Mouse (Mus musculus) C2C12 (cell line): Measurements from ENCODE around the gene Dstyk.

ENCODE experiments used
- CEBPB ChIP-seq: IDR thresholded peaks from one replicate; pipeline ENCODE4 v1.6.1; 2011; ENCODE audit warnings: low read depth, mild to moderate bottlenecking, control low read depth, moderate library complexity
- CTCF ChIP-seq: IDR thresholded peaks from one replicate; pipeline ENCODE4 v1.5.1; 2011; ENCODE audit not compliant: control insufficient read depth, insufficient read depth, insufficient read length
- MAX ChIP-seq: IDR thresholded peaks from one replicate; pipeline ENCODE4 v1.6.1; 2011; ENCODE audit warnings: mild to moderate bottlenecking, control low read depth
- USF1 ChIP-seq: IDR thresholded peaks from one replicate; pipeline ENCODE4 v1.6.1; 2011; ENCODE audit warnings: low read depth, mild to moderate bottlenecking, control low read depth, moderate library complexity

DNA sequence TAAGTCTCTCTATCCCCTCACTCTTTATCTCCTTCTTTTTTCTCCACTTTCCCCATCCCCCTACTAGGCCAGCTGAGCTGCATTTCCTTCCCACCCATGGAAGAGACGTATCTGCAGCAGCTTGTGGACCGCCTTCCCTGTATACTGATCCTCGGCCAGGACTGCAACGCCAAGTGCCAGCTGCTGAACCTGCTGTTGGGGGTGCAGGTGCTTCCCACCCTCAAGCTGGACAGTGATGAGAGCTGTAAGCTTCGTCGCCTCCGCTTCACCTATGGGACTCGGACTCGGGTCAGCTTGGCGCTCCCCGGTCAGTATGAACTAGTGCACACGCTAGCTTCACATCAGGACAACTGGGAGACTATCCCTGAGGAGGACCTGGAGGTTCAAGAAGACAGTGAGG lies 16.7 kb downstream of the Dstyk start:
- TF ChIP-seq CEBPB (no peak), CTCF (no peak), USF1 (no peak), MAX (no peak)
